Mouse (Mus musculus) frontal cortex, postnatal 14 days (tissue): Measurements from ENCODE around the gene Odr4.

Experiments
- DNase-seq, 2 experiments: peaks; one replicate each; pipeline ENCODE4 v3.0.0; 2022; ENCODE audit warnings: low spot score in 2 of 2

Odr4 gene

DNA sequence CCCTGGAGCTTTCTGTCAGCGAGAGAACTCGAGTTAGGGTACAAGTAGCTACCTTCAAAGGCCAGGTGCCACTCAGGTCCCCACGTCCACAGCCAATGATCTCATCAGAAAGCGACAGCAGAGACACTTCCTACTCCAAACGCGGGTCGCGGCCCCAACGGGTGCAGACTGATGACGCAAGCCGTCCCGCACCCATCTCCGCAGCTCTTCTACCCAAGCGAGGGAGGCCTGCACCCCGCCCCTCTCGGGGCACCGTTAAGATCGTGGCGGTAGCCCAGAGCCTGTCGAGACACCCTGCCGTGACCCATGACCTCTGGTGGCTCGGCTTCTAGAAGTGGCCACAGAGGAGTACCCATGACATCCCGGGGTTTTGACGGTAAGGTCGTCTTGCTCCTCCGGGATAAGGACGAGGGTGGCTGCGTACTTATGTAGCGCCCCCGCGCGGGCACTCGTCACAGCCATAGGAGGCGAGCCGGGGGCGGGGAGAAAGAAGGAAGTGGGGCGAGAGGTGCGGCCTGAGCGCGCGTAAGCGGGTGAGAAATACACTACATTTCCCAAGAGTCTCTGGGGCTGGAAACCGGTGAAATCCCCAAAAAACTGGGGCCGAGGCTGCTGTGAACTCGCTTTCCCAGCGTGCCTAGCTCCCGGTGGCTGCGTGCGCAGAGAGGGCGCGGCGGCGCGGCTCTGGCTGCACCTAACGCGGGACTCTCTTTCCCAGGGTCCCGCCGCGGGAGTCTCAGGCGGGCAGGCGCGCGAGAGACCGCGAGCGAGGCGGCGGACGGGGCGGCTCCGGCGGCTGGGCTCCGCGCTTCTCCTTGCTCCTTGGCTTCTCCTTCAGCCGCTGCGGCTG, at the start of gene Odr4, which contains the start of gene Tpr:
TSS of gene Odr4 (minus strand) at position 443 of the 850 bp plus-strand sequence.
TSS of gene Tpr (plus strand) at position 201 of the 850 bp plus-strand sequence.
- DNase-seq, result peak; percentile 98 to 99

DNA sequence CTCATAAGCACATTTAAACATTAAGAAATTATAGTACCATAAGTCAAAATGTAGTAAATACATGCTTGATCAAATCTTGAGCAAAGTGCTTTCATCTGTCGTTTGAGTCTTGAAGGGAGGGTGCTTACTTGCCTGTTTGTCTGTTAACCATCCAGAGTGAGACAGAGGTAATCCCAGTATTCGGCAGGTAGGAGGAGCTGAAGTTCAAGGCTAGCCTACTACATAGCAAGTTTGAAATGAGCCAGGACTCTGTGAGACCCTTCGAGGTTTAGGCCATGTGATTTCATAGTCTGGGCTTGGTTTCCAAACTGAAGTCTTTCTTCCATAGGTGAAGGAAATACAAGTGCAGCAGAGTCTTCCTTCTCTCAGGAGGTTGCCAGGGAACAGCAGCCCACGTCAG, 48.9 kb upstream of the Odr4 start:
- no peak for DNase-seq

DNA sequence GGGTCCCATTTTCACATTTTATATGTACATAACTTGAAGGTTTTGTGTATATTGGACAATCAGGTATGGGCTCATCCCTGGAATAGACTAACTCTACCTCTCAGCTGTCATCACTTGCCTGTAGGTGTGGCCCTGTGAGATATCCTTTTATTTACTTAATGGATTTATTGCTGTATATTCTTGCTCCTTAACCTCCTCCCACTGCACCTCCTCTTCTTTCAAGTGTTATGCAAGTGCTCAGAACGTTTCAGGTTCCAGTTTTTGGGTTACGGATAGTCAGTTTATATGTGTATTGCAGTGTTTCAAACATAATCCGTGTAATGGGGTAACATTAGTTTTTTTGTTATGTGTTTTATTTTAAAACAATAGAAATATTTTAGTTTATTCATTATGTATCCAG, 45.8 kb upstream of the Odr4 start:
- no peak for DNase-seq

DNA sequence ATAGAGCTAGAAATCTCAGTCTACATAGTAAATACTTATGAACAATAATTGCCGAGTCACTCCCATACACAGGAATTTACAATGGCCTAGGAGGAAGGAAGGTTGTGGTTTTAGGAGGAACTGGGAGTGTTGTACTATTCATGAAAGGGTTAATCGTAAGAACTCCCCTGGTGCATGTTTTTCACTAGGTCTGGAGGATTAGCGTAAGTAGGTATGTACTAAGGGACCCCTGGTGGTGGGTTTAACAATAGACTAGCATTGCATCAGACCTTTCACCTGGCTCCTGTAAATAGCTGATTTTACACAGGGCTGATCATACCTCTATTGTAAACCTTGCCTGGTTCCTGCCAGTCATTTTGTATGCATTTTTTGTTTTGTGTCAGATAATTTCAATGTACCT, 33.3 kb upstream of the Odr4 start:
- no peak for DNase-seq

DNA sequence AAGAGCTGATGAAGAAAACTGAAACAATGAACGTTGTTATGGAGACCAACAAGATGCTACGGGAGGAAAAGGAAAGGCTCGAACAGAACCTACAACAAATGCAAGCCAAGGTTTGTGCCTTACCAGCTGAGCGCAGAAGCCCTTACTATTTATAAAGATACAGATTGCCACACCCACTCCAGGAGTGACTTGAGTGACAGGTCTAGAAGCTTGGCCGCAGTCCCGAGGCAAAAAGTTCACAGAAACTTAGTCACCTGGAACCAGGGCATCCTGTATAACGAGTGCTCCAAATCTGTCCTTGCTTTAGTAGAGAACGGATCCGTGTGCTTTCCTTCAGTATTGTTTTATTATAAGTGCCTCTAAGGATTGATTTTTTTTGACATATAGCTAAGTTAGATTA, 32.8 kb upstream of the Odr4 start:
- no peak for DNase-seq

DNA sequence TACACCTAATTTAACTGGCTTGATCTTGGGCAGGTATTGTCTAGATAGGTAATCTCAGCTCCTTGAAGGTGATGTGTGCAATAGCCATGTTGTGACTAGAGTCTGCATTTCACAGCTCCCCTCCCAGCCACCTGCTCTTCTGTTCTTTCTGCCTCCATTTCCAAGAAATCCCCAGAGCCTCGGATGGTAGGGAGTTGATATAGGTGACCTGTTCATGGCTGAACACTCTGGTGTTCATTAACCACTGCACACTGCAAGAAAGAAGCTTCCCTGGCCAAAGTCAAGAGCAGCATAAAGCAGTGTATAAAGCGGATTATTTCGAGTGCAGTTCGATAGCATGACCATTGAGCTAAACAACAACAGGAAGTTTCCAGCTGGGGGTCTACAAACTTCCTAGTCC, 25.5 kb upstream of the Odr4 start:
- DNase-seq, result no peak

DNA sequence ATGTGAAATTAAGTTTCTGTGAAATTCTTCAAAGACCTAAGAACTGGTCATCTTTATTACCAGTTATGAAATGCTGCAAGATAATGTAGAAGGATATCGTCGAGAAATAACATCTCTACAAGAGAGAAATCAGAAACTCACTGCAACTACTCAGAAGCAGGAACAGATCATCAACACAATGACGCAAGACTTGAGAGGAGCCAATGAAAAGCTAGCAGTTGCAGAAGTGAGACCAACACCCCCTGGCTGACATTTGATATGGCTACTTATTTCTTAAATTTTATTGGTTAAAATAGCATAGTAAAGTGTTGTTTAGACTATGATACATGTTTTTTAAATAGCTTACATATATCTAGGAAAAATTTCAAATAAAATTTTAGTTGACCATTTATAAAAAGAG, 23.1 kb upstream of the Odr4 start:
- DNase-seq, result no peak

DNA sequence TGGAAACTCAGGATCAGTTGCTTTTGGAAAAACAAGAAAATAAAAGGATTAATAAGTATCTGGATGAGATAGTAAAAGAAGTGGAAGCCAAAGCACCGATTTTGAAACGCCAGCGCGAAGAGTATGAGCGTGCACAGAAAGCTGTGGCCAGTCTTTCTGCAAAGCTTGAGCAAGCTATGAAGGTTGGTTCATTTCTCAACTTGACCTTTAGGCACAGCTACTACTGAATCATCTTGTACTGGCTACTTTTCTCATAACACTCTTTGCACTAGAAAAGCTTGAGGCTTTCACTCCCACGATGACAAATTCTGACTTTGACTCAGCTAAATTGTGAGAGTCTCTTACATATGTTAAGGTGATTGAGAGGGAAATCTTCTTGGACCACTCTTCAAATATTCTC, 17.1 kb upstream of the Odr4 start:
- no peak for DNase-seq

DNA sequence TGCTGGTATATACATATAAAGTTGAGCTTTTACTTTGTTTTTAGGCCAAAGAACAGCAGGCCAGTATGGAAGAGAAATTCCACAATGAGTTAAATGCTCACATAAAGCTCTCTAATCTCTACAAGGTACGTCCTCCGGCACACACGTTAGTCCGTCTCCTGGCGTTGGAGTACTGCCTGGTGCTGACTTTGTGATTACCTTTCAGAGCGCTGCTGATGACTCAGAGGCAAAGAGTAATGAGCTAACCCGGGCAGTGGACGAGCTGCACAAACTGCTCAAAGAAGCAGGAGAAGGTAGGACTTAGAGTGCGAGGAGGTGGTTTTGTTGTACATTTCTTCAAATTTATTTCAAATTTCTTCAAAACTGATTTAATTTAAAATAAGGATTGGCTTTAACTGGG, 14.4 kb upstream of the Odr4 start:
- DNase-seq, result no peak

DNA sequence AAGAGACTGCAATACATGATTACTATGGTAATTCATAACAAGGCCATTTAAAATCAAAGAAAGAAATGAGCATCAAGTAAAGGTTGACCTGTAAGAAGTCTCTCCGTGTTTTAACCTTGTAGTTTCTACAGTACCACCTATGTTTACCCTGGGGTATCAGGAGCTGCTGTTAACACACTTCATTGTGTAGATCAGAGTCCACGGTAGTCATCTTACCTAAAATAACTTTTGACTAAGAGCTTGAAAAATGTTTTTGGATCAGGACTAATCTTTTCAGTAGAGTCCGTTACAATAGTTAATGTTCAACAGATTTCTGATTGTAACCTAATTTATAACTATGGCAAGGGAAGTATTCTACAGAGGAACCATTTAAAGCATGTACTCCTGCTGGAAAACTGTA, 11.7 kb upstream of the Odr4 start:
- no peak for DNase-seq

DNA sequence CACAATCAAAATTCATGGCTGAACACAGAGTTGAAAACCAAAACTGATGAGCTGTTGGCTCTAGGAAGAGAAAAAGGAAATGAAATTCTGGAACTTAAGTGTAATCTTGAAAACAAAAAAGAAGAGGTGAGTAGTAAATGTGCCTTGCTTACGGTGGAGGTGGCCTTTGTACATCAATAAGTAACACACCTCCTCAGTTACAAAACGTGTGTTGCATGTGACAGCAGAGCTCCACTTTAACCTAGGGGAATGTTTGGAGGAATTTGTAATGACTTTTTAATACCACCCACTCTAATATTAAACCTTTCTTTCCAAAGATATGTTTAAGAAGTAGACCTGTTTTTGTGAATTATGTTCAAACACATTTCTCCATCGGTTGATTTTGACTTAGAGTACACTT, 11.0 kb upstream of the Odr4 start:
- DNase-seq, result no peak

DNA sequence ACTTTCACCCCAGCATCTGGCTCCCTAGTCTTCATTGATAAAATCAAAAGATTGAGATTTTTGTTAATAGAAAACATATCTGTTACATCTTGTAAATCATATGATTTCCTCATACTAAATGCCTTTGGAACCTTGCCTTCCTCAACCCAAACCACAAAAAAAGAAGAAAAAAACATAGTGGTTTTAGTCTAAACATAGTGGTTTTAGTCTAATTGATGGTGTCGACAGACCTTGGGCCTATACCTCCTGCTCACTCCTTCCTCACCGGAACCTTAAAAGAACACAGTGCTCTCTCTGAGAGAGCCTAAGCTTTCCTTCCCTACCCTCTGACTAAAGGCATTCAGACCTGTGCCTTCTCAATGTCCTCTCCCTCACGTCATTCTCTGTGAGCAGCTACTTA, 3.1 kb upstream of the Odr4 start:
- no peak for DNase-seq

DNA sequence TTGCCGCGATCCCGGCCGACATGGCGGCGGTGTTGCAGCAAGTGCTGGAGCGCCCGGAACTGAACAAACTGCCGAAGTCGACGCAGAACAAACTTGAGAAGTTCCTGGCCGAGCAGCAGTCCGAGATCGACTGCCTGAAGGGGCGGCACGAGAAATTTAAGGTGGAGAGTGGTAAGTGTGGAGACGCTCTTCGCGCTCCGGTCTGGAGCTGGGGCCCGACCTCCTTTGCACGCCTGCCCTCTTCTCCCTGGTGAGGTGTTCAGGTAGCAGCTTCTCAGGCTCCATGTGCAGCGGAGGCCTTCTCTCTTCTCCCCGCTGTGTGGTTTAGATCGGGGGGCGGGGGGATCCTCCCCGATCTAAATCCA, 590 bp upstream of the Odr4 start:
- DNase-seq, result no peak

DNA sequence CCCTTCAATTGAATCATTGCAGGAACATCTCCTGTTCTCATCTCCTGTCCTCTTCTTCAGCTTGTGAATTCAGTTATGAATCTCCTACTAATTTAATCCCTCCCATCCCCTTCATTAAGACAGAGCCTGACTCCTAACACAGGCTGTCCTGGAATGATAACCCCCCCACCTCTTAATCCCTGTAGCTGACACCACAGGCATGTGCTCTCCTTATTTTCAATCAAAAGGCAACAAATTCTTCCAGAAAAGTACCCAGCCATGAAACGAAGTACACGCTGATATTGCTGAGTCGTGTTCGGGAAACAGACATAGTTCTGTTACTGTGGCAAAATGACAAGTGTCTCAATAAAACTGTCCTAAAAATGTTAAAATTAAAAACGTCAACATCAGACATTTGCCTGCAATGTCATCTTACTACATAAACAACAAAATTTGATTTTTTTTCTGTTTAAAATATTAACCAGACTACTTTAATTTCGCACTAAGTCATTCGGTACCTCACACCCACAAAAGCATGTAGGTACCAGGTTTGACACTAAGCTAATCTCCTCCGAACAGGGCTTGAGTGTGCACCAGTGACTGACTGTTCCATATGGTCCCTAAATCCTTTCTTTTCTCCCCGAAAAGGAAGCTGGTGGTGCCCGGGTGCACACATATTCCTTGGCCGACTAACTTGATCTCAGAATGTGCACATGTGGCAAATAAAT, 796 bp downstream of the Odr4 start:
- DNase-seq, result no peak

DNA sequence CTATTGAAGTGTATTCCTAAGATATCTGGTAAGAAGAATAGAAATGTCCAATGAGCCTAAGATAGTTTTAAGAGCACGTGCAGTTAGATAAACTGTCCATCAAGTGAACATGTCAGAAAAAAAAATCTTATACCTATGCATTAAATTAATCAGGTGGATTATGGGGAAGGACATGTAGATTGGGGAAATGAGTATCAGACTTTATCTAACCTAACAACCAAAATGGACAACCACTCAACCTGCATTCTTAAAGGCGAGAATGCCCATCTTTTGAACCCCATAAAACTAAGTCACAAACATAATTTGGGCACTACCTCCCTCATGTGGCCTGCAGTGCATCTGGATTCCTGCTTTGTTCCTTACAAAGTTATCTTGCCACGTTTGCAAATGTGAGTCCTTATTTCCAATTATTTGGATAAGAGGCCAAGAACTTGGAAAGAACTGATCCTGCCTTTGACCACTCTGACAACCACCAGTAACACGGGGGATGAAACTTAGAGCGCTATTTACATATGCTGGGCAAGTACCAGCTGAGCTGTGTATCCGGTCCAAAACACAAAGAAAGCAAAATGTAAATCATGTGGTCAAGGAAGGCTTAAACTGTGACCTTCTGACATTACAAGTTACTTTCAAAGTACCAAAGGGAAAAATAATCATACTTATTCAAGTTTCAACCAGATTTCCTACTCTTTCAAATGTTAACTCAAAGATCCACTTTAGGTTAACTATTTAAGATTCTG, 3.3 kb downstream of the Odr4 start:
- DNase-seq, result no peak

DNA sequence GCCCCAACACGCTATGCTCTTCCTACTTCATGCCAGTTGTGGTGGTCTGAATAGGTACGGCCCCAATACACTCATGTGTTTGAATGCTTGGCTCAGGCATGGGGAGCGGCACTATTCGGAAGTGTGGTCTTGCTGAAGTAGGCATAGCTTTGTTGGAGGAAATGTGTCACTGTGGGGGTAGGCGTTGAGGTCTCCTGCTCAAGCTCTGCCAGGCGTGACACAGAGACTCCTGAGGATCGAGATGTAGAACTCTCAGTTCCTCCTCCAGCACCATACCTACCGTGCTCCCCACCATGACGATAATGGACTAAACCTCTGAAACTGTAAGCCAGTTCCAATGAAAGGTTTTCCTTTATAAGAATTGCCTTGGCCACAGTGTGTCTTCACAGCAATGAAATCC, 5.3 kb downstream of the Odr4 start:
- no peak for DNase-seq

DNA sequence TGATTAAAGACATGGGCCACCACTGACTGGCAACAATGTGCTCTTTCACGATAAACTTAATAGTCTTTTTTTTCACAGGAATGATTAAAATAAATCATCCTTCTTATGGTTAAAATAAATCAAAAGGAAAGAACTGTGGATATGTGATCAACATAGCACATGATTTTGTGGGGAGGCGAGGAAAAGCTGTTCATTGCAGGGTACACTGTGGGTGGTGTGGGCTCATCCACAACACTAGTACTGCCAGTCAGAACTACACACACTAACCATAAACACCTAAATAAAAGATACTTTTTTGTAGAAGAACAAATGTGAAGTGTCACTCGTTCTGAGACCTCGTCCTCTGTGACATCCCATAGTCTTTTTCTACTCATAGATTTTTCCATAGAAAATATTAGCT, 8.7 kb downstream of the Odr4 start:
- no peak for DNase-seq

DNA sequence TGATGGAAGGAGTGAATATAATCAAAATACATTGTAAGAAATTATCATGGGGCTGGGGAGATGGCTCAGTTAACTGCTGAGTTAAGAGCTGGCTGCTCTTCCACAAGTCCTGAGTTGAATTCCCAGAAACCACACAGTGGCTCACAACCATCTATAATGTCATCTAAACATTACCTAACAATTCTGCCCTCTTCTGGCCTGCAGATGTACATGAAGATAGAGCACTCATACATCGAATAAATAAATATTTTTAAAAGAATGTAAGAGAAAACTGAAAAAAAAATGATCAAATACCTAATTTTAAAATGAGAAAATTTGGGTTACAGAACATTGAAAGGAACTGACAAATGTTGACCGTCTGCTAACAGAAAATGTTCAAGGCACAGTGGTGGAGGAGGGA, 18.6 kb downstream of the Odr4 start:
- DNase-seq, result no peak

DNA sequence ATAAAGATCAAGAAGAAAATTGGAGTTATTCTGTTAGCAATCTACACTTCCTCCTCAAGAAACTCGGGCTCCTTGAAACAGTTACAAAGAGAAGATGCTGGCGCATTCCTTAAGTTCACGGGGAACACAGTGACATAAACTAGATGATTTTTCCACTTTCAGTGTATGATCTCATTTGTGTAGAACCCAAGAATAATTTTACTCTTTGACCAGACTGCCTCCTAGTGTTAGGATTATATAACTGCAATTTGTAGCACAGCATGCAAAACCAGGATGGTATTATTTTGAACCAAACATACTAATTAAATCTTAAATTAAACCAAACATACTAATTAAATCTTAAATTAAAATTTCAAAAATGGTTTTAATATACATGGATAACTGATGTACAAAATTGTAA, 20.0 kb downstream of the Odr4 start:
- DNase-seq, result no peak

DNA sequence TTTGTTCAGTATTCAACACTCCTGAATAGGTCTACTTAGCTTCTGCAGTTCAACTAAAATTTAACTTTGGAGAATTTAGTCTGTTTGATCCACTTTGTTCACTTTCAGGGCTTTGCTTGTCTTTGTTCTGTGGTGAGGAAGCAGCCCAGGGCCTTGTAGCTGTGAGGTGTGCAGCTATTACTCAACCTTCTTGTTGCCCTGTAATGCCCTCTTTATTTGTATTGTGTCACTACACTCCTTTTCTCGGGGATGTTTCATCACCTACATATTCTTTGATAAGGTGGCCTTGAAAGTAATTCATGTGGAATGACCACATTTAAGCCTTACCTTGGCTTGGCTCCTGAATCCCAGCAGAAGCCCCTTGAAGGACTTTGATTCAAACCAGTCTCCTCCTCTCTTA, 32.0 kb downstream of the Odr4 start:
- no peak for DNase-seq

DNA sequence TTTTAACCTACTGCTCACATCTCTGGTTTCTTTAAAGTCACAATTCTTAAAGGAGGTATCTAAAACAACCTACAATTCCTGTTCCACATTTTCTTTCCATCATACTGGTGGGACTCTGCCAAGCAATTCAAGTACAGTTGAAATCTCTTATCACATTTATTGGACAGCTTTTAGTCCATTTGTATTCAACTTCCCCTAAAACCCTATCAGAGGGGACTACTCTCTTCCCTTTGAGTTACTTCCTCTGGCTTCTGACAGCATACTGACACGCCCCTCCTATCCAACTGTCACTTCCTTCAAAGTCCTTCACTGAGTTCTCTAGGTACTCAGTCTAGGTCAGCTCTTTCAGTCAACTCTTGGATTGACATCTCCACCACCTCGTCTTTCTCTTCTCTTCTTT, 57.8 kb downstream of the Odr4 start:
- DNase-seq, result no peak

DNA sequence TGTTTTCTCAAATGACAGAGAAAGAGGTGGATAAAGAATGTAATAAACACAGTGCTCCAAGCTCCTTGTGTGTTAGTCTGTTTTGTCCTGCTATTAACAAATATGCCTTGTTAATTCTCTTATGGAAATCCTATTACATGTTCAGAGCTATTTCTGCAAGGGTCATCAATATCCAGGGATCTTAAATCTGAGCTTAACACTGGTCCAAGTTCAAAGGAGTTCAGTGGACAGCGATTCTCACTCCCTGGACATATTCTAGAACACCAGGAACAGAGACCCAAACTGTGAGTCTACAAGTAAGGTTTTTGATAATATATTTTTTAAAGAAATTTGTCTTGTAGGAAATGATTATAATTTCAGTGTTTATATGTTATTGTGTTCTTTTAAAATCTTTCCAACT, 73.7 kb downstream of the Odr4 start, which contains the start of gene Pdc:
TSS of gene Pdc (plus strand) at position 213 of the 400 bp plus-strand sequence.
- no peak for DNase-seq
